Mouse (Mus musculus) heart, adult 2 months (tissue): ENCODE measurements around the gene Cyp2b19.

Source experiments
- CTCF ChIP-seq: fragments of 200-600 bp; IDR thresholded peaks from 2 replicates; pipeline ENCODE4 v1.8.1; 2022; ENCODE audit warnings: antibody characterized with exemption, mild to moderate bottlenecking, moderate library complexity
- POLR2A ChIP-seq: fragments of 200-500 bp; IDR thresholded peaks from 2 replicates; pipeline ENCODE4 v1.6.1; 2011; ENCODE audit warnings: mild to moderate bottlenecking, low read depth, low read length, control low read depth; ENCODE audit not compliant: insufficient read depth

- TF ChIP-seq POLR2A (no peak), CTCF (no peak)
These were observed 44.1 kb downstream of the Cyp2b19 start for GRCm38 (mm10) chr7:26800996-26801395.
